Mouse (Mus musculus) cerebellum, adult 2 months (tissue): ENCODE measurements around the gene Slc35e3. TPM values are rescaled to one million over a fixed set of nuclear protein-coding genes. Genes with fewer than 3 reads are reported as not detected.

Source experiments
- DNase-seq, 2 experiments: peaks; one replicate each; pipeline ENCODE4 v3.0.0; 2021
- H3K27ac ChIP-seq: fragments of 200-500 bp; 2 replicates; pipeline ENCODE4 v1.5.1; 2012; ENCODE audit warnings: low read length, control low read depth, inconsistent platforms; ENCODE audit not compliant: insufficient read depth
- H3K27me3 ChIP-seq: fragments of 200-500 bp; 2 replicates; pipeline ENCODE4 v1.6.1; 2012; ENCODE audit warnings: inconsistent platforms, mild to moderate bottlenecking, low read length, moderate library complexity; ENCODE audit not compliant: control insufficient read depth, insufficient read depth
- H3K4me1 ChIP-seq: fragments of 200-500 bp; 2 replicates; pipeline ENCODE4 v1.6.1; 2011; ENCODE audit warnings: low read length; ENCODE audit not compliant: control insufficient read depth, insufficient read depth
- H3K4me3 ChIP-seq: fragments of 200-500 bp; replicated peaks from 2 replicates; pipeline ENCODE3; 2011; ENCODE audit warnings: mild to moderate bottlenecking, low read depth, low read length, control low read depth; ENCODE audit not compliant: insufficient read depth
- CTCF ChIP-seq: fragments of 200-500 bp; IDR thresholded peaks from 2 replicates; pipeline ENCODE4 v1.5.1; 2011; ENCODE audit warnings: low read depth, mild to moderate bottlenecking, control low read depth, low read length, moderate library complexity, borderline replicate concordance; ENCODE audit not compliant: insufficient read depth
- POLR2A ChIP-seq: fragments of 200-500 bp; IDR thresholded peaks from 2 replicates; pipeline ENCODE4 v1.6.1; 2011; ENCODE audit warnings: low read length, control low read depth, borderline replicate concordance; ENCODE audit not compliant: insufficient read depth
- WGBS: fragments of 180-500 bp; shearing (Covaris S2); methylation state at CpG from one replicate; pipeline ENCODE4 v1.1.7; 2018; 5-methylcytosine and 5-hydroxymethylcytosine counted together
- polyA plus RNA-seq: library from polyadenylated mRNA; depleted of rRNA; stranded (reverse); fragments of >200 nt; gene quantifications from 2 replicates; pipeline ENCODE4 v1.2.3, GENCODE M21; 2012

Gene Slc35e3
- polyA plus RNA-seq, 1 experiment, result 27.8 TPM

DNA sequence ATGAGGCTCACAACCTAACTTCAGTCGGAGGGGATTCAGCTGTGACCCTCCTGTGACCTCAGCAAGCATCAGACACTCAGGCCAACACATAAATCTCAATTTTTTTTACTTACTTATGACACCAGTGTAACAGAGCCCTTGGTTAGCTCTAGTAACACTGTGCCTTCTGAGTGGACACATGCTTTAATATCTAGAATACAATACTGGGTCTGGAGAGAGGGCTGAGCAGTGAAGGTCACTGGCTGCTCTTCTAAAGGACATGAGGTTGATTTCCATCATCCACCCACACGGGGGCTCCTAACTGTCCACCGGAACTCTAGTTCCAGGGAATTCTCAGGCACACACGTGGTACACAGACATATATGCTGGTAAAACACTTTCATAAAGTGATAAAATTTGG is 32.8 kb upstream of the Slc35e3 start:
- no peaks in the 10 kb centered on the region for H3K27me3 ChIP-seq
- DNase-seq, result no peak
- H3K4me1 ChIP-seq, result no peaks in the 10 kb centered on the region
- TF ChIP-seq CTCF (no peak), POLR2A (no peak)
- H3K27ac ChIP-seq, result no peak overlapping the region
- H3K4me3 ChIP-seq, result no peak overlapping the region
- 87% methylated on average over 4 of the region's 4 CpGs for WGBS

DNA sequence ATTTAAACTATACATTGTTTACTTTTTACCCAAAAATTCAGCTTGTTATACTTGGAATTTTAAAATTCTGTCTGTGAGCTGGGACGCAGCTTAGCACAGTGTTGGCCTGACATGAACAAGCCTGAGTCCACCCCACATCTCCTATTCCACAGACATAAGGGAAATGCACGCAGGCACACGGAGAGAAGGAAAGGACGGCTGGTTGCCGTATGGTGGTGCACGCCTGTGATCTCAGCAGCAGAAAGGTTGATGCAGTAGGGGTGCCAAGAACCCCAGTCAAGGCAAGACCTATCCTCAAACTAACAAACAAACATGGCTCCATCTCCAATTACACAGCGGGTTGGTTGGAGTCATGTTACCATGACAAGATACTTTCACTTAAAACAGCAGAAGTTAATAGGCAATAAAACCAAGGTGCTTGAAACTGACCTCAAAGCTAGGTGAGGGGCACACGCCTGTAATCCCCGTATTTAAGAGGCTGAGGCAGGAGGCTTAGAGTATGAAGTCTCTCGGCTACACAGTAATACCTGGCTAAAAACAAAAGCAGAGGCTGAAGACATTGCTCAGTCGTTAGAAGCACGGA is 32.3 kb upstream of the Slc35e3 start:
- Histone ChIP-seq H3K4me1 (no peaks in the 10 kb centered on the region), H3K27me3 (no peaks in the 10 kb centered on the region), H3K27ac (no peak overlapping the region), H3K4me3 (no peak overlapping the region)
- WGBS, result 96% methylated on average over 12 of the region's 12 CpGs
- no peak for DNase-seq
- no peak for TF ChIP-seq POLR2A
- TF ChIP-seq CTCF, result no peak

- no peak for TF ChIP-seq CTCF
- no peak for TF ChIP-seq POLR2A
- 89% methylated on average over 17 of the region's 17 CpGs for WGBS
- DNase-seq, result no peak
These were observed 31.5 kb upstream of the Slc35e3 start for GRCm38 (mm10) chr10:117777501-117778327.

DNA sequence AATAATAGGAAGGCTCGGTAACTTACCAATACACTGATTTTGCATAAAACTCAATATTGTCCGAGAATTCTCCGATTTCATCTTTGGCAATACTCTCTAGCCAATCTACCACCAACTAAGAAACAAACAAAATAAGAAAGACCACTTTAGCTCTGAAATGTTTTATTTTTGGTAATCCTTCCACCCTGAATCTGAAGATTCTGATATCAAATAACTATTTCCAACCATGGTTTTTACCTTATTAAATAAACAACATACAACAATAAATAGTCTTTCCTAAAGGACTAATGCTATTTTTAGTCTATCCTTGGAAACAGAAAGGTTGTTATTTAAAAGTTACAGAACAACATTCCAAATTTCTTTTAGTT is 30.9 kb upstream of the Slc35e3 start:
- no peak for DNase-seq
- Histone ChIP-seq H3K27me3 (no peaks in the 10 kb centered on the region), H3K27ac (no peak overlapping the region), H3K4me3 (no peak overlapping the region), H3K4me1 (no peaks in the 10 kb centered on the region)
- WGBS, result 98% methylated on average over 3 of the region's 3 CpGs
- TF ChIP-seq CTCF, result no peak
- TF ChIP-seq POLR2A, result no peak

More at GRCm38 (mm10) chr10:117777501-117778327, 31.5 kb upstream of the Slc35e3 start:
- H3K27me3 ChIP-seq, result no peaks in the 10 kb centered on the region
- H3K4me1 ChIP-seq, result no peaks in the 10 kb centered on the region
- no peak overlapping the region for H3K4me3 ChIP-seq
- H3K27ac ChIP-seq, result no peak overlapping the region

DNA sequence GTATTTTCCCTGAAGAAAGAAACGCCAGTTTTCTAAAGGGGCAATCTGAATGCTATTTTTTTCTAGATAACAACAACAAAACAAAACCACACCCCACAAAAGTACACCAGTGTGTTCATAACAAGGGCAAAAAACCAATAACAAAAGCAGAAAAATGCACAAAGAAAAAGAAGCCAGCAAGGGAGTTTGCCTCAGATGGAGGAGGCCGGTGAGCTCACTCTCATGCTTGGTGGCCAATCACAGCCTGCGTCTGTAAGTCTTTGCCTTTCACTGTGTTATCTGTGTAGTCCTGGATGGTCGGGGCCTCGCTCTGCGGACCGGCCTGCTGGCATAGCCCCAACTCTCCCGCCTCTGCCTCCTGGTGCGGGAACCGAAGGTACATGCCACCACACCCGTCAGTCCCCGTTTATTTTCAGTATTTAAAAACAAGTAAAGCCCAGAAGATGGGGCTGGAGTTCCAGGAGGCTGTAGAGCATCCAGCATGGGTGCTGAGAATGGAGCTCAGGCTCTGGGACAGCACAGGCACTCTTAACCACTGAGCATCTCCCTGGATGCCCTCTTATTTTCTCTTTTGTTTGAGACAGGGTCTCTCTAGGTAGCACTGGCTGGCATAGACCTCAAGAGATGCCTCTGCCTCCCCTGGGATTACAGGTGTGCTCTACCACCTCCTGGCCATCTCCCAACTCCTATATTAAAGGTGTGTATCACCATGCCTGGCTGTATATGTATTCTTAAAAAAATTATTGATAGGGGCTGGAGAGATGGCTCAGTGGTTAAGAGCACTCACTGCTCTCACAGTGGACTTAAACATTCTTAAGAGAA is 30.3 kb upstream of the Slc35e3 start:
- DNase-seq, result no peak
- 74% methylated on average over 12 of the region's 12 CpGs for WGBS
- TF ChIP-seq CTCF (no peak), POLR2A (no peak)
- Histone ChIP-seq H3K27ac (no peak overlapping the region), H3K4me3 (no peak overlapping the region), H3K4me1 (no peaks in the 10 kb centered on the region), H3K27me3 (no peaks in the 10 kb centered on the region)

DNA sequence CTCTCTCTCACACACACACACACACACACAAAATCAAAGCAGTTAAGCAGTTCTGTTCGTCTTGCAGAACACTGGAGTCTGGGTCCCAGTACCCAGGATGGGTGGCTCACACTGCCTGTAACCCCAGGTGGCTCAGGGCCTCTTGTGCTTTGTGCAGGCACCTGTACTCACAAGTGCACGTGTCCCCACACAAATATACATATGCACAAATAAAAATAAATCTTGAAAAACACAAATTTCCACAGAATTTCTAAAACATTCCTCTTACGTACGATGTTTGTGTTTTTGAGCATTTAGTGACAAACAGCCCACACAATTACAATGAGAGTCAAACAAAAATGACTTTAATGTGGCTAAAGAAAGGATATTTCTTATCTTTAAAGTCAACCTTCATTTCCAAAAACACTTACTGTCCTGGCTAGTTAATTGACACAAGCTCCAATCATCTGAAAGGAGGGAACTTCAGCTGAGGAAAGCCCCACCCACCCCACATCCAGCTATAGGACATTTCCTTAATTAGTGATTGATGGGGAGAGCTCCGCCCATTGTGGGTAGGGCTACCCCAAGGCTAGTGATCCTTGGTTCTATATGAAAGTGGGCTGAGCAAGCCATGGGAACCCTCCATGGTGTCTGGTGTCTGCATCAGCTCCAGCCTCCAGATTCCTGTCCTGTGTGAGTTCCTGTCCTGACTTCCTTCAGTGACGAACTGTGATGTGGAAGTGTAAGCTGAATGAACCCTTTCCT is 29.4 kb upstream of the Slc35e3 start:
- TF ChIP-seq POLR2A (no peak), CTCF (no peak)
- no peak for DNase-seq
- no peak overlapping the region for H3K4me3 ChIP-seq

DNA sequence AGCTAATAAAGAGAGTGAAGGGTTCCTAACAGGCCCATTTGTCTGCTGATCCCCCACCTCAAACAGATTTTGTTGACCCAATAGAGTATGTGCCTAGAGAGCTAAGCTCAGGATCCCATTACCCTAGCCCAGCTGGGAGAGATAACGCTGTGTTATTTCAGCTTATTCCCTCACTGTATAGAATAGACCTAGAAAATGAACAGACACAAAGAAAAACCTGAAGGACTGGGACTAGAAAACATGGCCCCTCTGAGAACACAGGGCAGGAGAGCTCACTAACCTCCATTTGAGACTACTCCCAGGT is 28.6 kb upstream of the Slc35e3 start:
- 97% methylated on average over 1 of the region's 1 CpGs for WGBS
- TF ChIP-seq POLR2A, result no peak
- TF ChIP-seq CTCF, result no peak
- DNase-seq, result no peak
- H3K27ac ChIP-seq, result no peak overlapping the region
- no peaks in the 10 kb centered on the region for H3K27me3 ChIP-seq
- H3K4me1 ChIP-seq, result no peaks in the 10 kb centered on the region
- no peak overlapping the region for H3K4me3 ChIP-seq

More for the DNA sequence above, 29.4 kb upstream of the Slc35e3 start:
- no peaks in the 10 kb centered on the region for H3K27me3 ChIP-seq
- H3K4me1 ChIP-seq, result no peaks in the 10 kb centered on the region
- H3K27ac ChIP-seq, result no peak overlapping the region
- WGBS, result 93% methylated on average over 6 of the region's 6 CpGs
